34 mouse cellular contexts compared by ENCODE assay signal in genomic region chr7:141051060-141051685, GRCm38 (mm10). TPM values are rescaled to one million over a fixed set of nuclear protein-coding genes. Genes with fewer than 3 reads are reported as not detected.
DNase-seq lines count a peak whose midpoint lies in the region; TF ChIP-seq lines count a peak whose summit lies in the region.
"Had no signal": no experiment of that assay in that cellular context is flagged by ENCODE, and none has a peak within 500 bp of the region (broad histone marks: within the 10 kb centered on the region; RNA-seq: fewer than 3 reads in every experiment).

No protein-coding gene starts in this region.

- peak; percentile 20 for DNase-seq in kidney, adult 2 months
- no peak for DNase-seq in kidney, postnatal 10 days
- DNase-seq in ES-E14 (ENCODE audit: low read depth, low spot score) (peak; percentile 96), ZHBTc4 (ENCODE audit: low read depth, low spot score) (peak; percentile 98)
- no peak for DNase-seq in embryo, embryonic 11 days
- DNase-seq in layer of hippocampus, postnatal 10 days (ENCODE audit: low spot score in 2 of 2) = no peak
- DNase-seq in testis, postnatal 14 days (ENCODE audit: low spot score) = no peak
- DNase-seq: adrenal gland, postnatal 14 days; cerebellum, adult 11-12 months; cerebellum, adult 8-10 months; cerebellum, postnatal 10 days; forebrain, postnatal 0 days; gastrocnemius, adult 2 months; gastrocnemius, postnatal 14 days; heart, adult 18-20 months; heart, postnatal 10 days; heart, postnatal 4 days had no signal

- TF ChIP-seq EP300 in ES-Bruce4 (IDR thresholded peaks at IDR 0.05; ENCODE audit: insufficient read depth, low read depth, low read length) = no peak

- H3K27ac ChIP-seq in kidney, adult 2 months (ENCODE audit: insufficient read depth, low read depth, low read length) = no peak overlapping the region
- peak overlapping the region; percentile 46; the same call in 1 of the 2 replicates for H3K27ac ChIP-seq in ES-Bruce4 (ENCODE audit: insufficient read depth, low read length)
- no peak overlapping the region; the same call in 1 of the 2 replicates for H3K27ac ChIP-seq in ES-E14 (ENCODE audit: insufficient read depth, low read depth, low read length, poor library complexity, severe bottlenecking)
- H3K27ac ChIP-seq: embryonic facial prominence, embryonic 12.5 days; embryonic facial prominence, embryonic 15.5 days; gastrocnemius, adult 2 months; heart, embryonic 15.5 days; hindbrain, embryonic 15.5 days had no signal

- H3K27me3 ChIP-seq in kidney, adult 2 months (replicated peaks; ENCODE audit: control insufficient read depth, insufficient read depth, low read length) = no peaks in the 10 kb centered on the region
- H3K27me3 ChIP-seq in ES-Bruce4 (ENCODE audit: control insufficient read depth, insufficient read depth, low read length, poor library complexity, severe bottlenecking) = no peaks in the 10 kb centered on the region
- H3K27me3 ChIP-seq: embryonic facial prominence, embryonic 12.5 days; embryonic facial prominence, embryonic 15.5 days; heart, embryonic 15.5 days; hindbrain, embryonic 15.5 days had no signal

- H3K9ac ChIP-seq in ES-Bruce4 (ENCODE audit: low read depth, poor library complexity, severe bottlenecking) (peak overlapping the region; percentile 31; the same call in 1 of the 2 replicates), ES-E14 (ENCODE audit: insufficient read depth, low read depth, low read length, poor library complexity, severe bottlenecking) (peak overlapping the region; percentile 58; the same call in 1 of the 2 replicates)
- H3K9ac ChIP-seq: embryonic facial prominence, embryonic 12.5 days; embryonic facial prominence, embryonic 15.5 days; forebrain, postnatal 0 days; heart, embryonic 12.5 days; heart, embryonic 15.5 days; hindbrain, embryonic 15.5 days had no signal

- no peak for TF ChIP-seq POLR2A in kidney, adult 2 months (IDR thresholded peaks at IDR 0.05; ENCODE audit: low read depth, low read length)
- TF ChIP-seq POLR2A in ES-Bruce4 (IDR thresholded peaks at IDR 0.05; ENCODE audit: insufficient read depth, low read length) = no peak

- TF ChIP-seq CTCF in kidney, adult 2 months (conservative IDR thresholded peaks at IDR 0.05; ENCODE audit: insufficient read depth, insufficient read length, low read depth, low read length) = no peak
- TF ChIP-seq CTCF in ES-Bruce4 (IDR thresholded peaks at IDR 0.05; ENCODE audit: low read depth, low read length) = no peak

- H3K9me3 ChIP-seq in ES-Bruce4 (replicated peaks; ENCODE audit: control insufficient read depth, insufficient read depth, low read length, poor library complexity, severe bottlenecking) (no peaks in the 10 kb centered on the region), ES-E14 (ENCODE audit: control insufficient read depth, insufficient read depth, low read depth, low read length) (no peaks in the 10 kb centered on the region)
- H3K9me3 ChIP-seq: embryonic facial prominence, embryonic 12.5 days; embryonic facial prominence, embryonic 15.5 days; heart, embryonic 12.5 days; heart, embryonic 15.5 days; hindbrain, embryonic 15.5 days had no signal

- H3K4me1 ChIP-seq in kidney, adult 2 months (ENCODE audit: control insufficient read depth, insufficient read depth, low read length) = peaks cover 3% of the 10 kb centered on the region; the same call in 1 of the 2 replicates
- H3K4me1 ChIP-seq in ES-Bruce4 (ENCODE audit: control insufficient read depth, insufficient read depth, low read length) = peaks cover 2% of the 10 kb centered on the region
- peaks cover 5 to 20% of the 10 kb centered on the region in 2 experiments; a peak in 3 of 4 replicates for H3K4me1 ChIP-seq in ES-E14 (ENCODE audit: control insufficient read depth in 2 of 2, insufficient read depth in 2 of 2, low read length in 2 of 2, poor library complexity in 1 of 2)

- in situ Hi-C loops in ES-E14 (cut with MboI; ENCODE audit: low sequenced_read_pairs in 2 of 2, unreplicated experiment in 2 of 2) = loop anchor here (5.0 to 25.0 kb wide), 2 partner anchors 209 to 214 kb away; partner anchors contain the start of genes Odf3 (in 1 of the 2), Scgb1c1 (in 1 of the 2) and Urah (in 1 of the 2)

- WGBS in kidney, adult 2 months = 71% methylated on average over 17 of the region's 17 CpGs

- H3K36me3 ChIP-seq in kidney, adult 2 months (ENCODE audit: control insufficient read depth, insufficient read depth, low read length) = no peaks in the 10 kb centered on the region
- H3K36me3 ChIP-seq in ES-Bruce4 (ENCODE audit: control insufficient read depth, insufficient read depth, low read length, poor library complexity, severe bottlenecking) = no peaks in the 10 kb centered on the region
- no peaks in the 10 kb centered on the region for H3K36me3 ChIP-seq in ES-E14 (ENCODE audit: control insufficient read depth, insufficient read depth, low read length, poor library complexity, severe bottlenecking)
- H3K36me3 ChIP-seq: embryonic facial prominence, embryonic 12.5 days; embryonic facial prominence, embryonic 15.5 days; heart, embryonic 12.5 days; heart, embryonic 15.5 days; hindbrain, embryonic 15.5 days had no signal

- no peak overlapping the region for H3K4me3 ChIP-seq in kidney, adult 2 months (ENCODE audit: insufficient read depth, low read depth, low read length)
- H3K4me3 ChIP-seq in ES-Bruce4 (ENCODE audit: low read depth, low read length) = peak overlapping the region; percentile 95
- peak overlapping the region; percentile 57 to 95 for H3K4me3 ChIP-seq in ES-E14 (ENCODE audit: insufficient read depth in 1 of 2, low read depth in 1 of 2, low read length in 2 of 2, poor library complexity in 1 of 2, severe bottlenecking in 1 of 2)
- H3K4me3 ChIP-seq: embryonic facial prominence, embryonic 12.5 days; embryonic facial prominence, embryonic 15.5 days; gastrocnemius, adult 2 months; heart, embryonic 12.5 days; heart, embryonic 15.5 days; hindbrain, embryonic 15.5 days had no signal

TF ChIP-seq in ES-E14, 5 proteins besides CTCF, POLR2A, EP300 and RAD21:
- TF ChIP-seq CHD2 (IDR thresholded peaks at IDR 0.05; ENCODE audit: low read depth, low read length) = no peak
- TF ChIP-seq HCFC1 (IDR thresholded peaks at IDR 0.05; ENCODE audit: borderline replicate concordance, insufficient read depth, low read length) = no peak
- TF ChIP-seq ZNF384 (IDR thresholded peaks at IDR 0.05; ENCODE audit: low read depth, low read length) = no peak
- TF ChIP-seq MAFK (IDR thresholded peaks at IDR 0.05; ENCODE audit: insufficient read depth, low read depth, low read length) = no peak
- no peak for TF ChIP-seq ZC3H11A (IDR thresholded peaks at IDR 0.05; ENCODE audit: borderline replicate concordance, low read depth, low read length)

RNA-seq across cellular contexts. Expression of gene B4galnt4, which starts 9.7 kb away (rescaled TPM):
- 0.16 and 0.44 TPM in 2 replicates for polyA plus RNA-seq in kidney, adult 2 months (2012; rRNA removed)
- 18.3 and 22.2 TPM in 2 replicates for polyA plus RNA-seq in ES-Bruce4 (2011; ENCODE audit: insufficient read depth, insufficient read length, low read depth, missing spikeins)
- total RNA-seq in ES-E14 (2012; rRNA removed) = 31.1 and 78.3 TPM in 2 replicates
- 100 to 1,000 TPM; 103 to 123 TPM for total RNA-seq in layer of hippocampus, postnatal 10 days (2021)
- total RNA-seq: heart, adult 18-20 months had no signal

RNA-seq across cellular contexts. Expression of gene Gm17387, which starts 22.2 kb away (rescaled TPM):
- not detected in 2 replicates for polyA plus RNA-seq in kidney, adult 2 months (2012; rRNA removed)
- not detected in 2 replicates for polyA plus RNA-seq in ES-Bruce4 (2011; ENCODE audit: insufficient read depth, insufficient read length, low read depth, missing spikeins)
- not detected in 2 replicates for total RNA-seq in ES-E14 (2012; rRNA removed)
- total RNA-seq in layer of hippocampus, postnatal 10 days (2021) = not detected
- total RNA-seq: adrenal gland, postnatal 14 days; forebrain, postnatal 0 days; gastrocnemius, adult 2 months; gastrocnemius, postnatal 14 days; gastrocnemius, postnatal 4 days; heart, adult 18-20 months; heart, postnatal 10 days; heart, postnatal 4 days had no signal
- polyA plus RNA-seq: activated CD4-positive, CD25-positive, alpha-beta regulatory T cell, adult 4 months; brain, embryonic 14.5 days; C2C12; CD4-positive, CD25-positive, alpha-beta regulatory T cell, adult 4 months; embryonic facial prominence, embryonic 12.5 days; embryonic facial prominence, embryonic 15.5 days; forebrain, embryonic 11.5 days; forebrain, embryonic 14.5 days; forebrain, postnatal 0 days; frontal cortex, adult 2 months; heart, embryonic 12.5 days; heart, embryonic 15.5 days; hindbrain, embryonic 11.5 days; hindbrain, embryonic 15.5 days; intestine, embryonic 14.5 days; intestine, postnatal 0 days had no signal

RNA-seq across cellular contexts. Expression of gene Pkp3, which starts 26.8 kb away (rescaled TPM):
- 17.0 and 19.8 TPM in 2 replicates for polyA plus RNA-seq in kidney, adult 2 months (2012; rRNA removed)
- 19.6 and 22.0 TPM in 2 replicates for polyA plus RNA-seq in ES-Bruce4 (2011; ENCODE audit: insufficient read depth, insufficient read length, low read depth, missing spikeins)
- 8.0 and 12.2 TPM in 2 replicates for total RNA-seq in ES-E14 (2012; rRNA removed)
- total RNA-seq in layer of hippocampus, postnatal 10 days (2021) = not detected
- total RNA-seq: forebrain, postnatal 0 days; gastrocnemius, adult 2 months; gastrocnemius, postnatal 14 days had no signal
- polyA plus RNA-seq: forebrain, embryonic 14.5 days; forebrain, postnatal 0 days had no signal

RNA-seq across cellular contexts. Expression of gene Ifitm6, which starts 33.4 kb away (rescaled TPM):
- 1.6 and 2.3 TPM in 2 replicates for polyA plus RNA-seq in kidney, adult 2 months (2012; rRNA removed)
- not detected in 2 replicates for polyA plus RNA-seq in ES-Bruce4 (2011; ENCODE audit: insufficient read depth, insufficient read length, low read depth, missing spikeins)
- 0.36 TPM in 1 of 2 replicates, not detected in the other for total RNA-seq in ES-E14 (2012; rRNA removed)
- not detected for total RNA-seq in layer of hippocampus, postnatal 10 days (2021)
- total RNA-seq: gastrocnemius, adult 2 months; gastrocnemius, postnatal 14 days; heart, adult 18-20 months had no signal
- polyA plus RNA-seq: CD4-positive, CD25-positive, alpha-beta regulatory T cell, adult 4 months; forebrain, embryonic 11.5 days; heart, embryonic 12.5 days; hindbrain, embryonic 11.5 days had no signal

RNA-seq across cellular contexts. Expression of gene Ifitm3, which starts 40.6 kb away (rescaled TPM):
- 259 and 313 TPM in 2 replicates for polyA plus RNA-seq in kidney, adult 2 months (2012; rRNA removed)
- polyA plus RNA-seq in ES-Bruce4 (2011; ENCODE audit: insufficient read depth, insufficient read length, low read depth, missing spikeins) = 410 and 433 TPM in 2 replicates
- total RNA-seq in ES-E14 (2012; rRNA removed) = 353 and 601 TPM in 2 replicates
- total RNA-seq in layer of hippocampus, postnatal 10 days (2021) = 10 to 100 TPM; 13.0 TPM

Comparison
In these comparisons a context has a peak if more than half of its experiments do, and no peak if none do; other contexts are left out.
1. DNase-seq: peak in kidney, adult 2 months (single experiment), ES-E14 (single experiment) and ZHBTc4 (single experiment); none in kidney, postnatal 10 days (single experiment), embryo, embryonic 11 days (single experiment), layer of hippocampus, postnatal 10 days (0 of 2) and testis, postnatal 14 days (single experiment).